Mouse (Mus musculus): ENCODE data around the gene Olfr288. TPM values are rescaled to one million over a fixed set of nuclear protein-coding genes. Genes with fewer than 3 reads are reported as not detected.

The Olfr288 gene
- polyA plus RNA-seq (2012; rRNA removed; ENCODE audit: low replicate concordance): not detected in 2 replicates

DNA sequence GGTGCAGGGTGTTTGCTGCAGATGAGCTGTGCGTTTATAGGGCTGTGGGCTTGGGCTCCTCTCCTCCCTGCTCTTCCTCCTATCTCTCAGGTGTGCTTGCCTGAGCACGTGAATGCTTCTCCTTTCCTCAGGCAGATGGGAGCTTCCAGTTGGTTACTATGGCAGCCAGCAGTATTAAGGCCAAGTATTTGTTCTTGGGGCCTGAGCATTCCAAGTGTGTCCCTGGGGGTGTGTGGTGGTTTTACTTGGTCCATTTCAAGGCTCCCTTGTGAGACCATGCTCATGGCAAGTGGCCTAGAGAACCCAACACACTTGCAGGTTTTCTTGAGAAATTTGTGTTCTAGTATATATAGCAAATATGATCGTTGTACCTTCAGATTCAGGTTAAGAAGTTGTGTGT, at the start of gene Olfr288:
Gene Olfr288, minus strand, starts transcription at position 101 of the 400 bp plus-strand sequence.

GRCm38 (mm10) chr15:98234350-98234749, 39.0 kb upstream of the Olfr288 start, which contains the start of gene Olfr286:
TSS of gene Olfr286 (minus strand) at chr15:98234450.

DNA sequence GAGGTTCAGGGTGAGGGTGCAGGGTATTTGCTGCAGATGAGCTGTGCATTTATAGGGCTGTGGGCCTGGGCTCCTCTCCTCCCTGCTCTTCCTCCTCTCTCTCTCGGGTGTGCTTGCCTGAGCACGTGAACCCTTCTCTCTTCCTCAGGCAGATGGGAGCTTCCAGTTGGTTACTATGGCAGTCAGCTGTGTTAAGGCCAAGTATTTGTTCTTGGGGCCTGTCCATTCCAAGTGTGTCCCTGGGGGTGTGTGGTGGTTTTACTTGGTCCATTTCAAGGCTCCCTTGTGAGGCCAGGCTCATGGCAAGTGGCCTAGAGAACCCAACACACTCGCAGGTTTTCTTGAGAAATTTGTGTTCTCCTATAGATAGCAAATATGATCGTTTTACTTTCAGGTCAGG, 25.5 kb upstream of the Olfr288 start, which contains the start of the genes Gm44579 and Olfr287:
Gene Gm44579, minus strand, starts transcription at position 101 of the 400 bp plus-strand sequence.
Gene Olfr287, minus strand, starts transcription at position 180 of the 400 bp plus-strand sequence.

DNA sequence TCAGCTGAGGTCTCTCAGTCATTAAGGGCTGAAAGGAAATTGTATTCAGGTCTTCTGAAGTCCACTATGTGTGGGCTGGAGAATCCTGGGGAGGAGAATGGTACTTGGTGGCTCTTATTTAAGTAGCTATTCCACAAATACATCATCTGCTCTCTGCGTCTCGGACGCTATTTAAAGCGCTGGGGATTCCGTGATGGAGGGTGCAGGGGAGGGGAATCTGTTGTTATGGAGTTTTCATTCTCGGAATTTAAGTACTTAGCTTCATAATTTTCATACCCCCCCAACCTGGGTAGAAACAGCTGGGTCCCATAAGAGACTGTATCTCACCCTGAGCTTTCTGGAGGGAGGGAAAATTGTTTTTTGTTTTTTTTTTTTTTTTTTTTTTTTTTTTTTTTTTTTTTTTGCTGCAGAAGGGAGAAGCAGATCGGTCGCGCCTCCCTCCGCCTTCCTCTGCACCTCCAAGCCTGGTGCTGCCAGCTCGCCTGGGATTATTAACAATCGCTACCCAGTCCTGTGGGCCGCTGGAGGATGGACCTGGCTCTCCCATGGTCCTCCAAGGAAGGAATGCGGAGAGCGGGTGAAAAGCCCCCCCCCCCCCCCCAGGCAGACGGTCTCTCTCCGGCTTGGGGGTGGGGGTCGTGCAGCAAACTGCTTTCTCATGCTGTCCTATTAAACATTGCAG, 28.2 kb downstream of the Olfr288 start, which contains the start of gene Ccdc184:
Gene Ccdc184, plus strand, starts transcription at position 196 of the 682 bp plus-strand sequence.

DNA sequence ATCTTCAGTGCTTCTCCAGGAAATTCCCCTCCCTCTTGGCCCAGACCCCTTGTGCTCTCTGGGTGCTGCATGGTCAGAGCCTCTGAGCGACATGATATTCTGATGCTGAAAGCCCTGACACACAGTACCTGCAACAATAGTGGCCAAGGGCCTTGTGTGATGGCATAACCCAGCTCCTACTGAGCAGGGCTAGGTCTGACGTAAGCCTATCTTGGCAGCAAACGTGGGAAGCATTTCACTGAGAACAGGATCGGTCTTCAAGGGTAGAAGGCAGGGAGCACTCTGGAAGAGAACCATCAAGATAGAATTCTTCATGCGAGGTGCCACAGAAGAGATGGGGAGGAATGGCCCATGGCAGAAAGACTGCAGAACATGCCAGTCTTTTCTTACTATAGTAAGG, 29.8 kb downstream of the Olfr288 start, which contains the start of gene Asb8:
Gene Asb8, minus strand, starts transcription at position 101 of the 400 bp plus-strand sequence.

Other genes with a start within 250 kb of the Olfr288 start
- 8.1 and 10.1 TPM in 2 replicates for gene Tmem106c, start 231.3 kb downstream of the Olfr288 start, polyA plus RNA-seq (2012; rRNA removed; ENCODE audit: low replicate concordance)
- gene Col2a1, start 190.8 kb downstream of the Olfr288 start, polyA plus RNA-seq (2012; rRNA removed; ENCODE audit: low replicate concordance): not detected in 2 replicates
- 5.7 and 7.5 TPM in 2 replicates for gene Pfkm, start 103.0 kb downstream of the Olfr288 start, polyA plus RNA-seq (2012; rRNA removed; ENCODE audit: low replicate concordance)
- 3.9 and 5.1 TPM in 2 replicates for gene Senp1, start 101.8 kb downstream of the Olfr288 start, polyA plus RNA-seq (2012; rRNA removed; ENCODE audit: low replicate concordance)
- 18.3 and 19.1 TPM in 2 replicates for gene Asb8, start 29.9 kb downstream of the Olfr288 start, polyA plus RNA-seq (2012; rRNA removed; ENCODE audit: low replicate concordance)
- 0.24 and 0.30 TPM in 2 replicates for gene Ccdc184, start 28.4 kb downstream of the Olfr288 start, polyA plus RNA-seq (2012; rRNA removed; ENCODE audit: low replicate concordance)
- not detected in 2 replicates for gene Gm44579, start 25.4 kb upstream of the Olfr288 start, polyA plus RNA-seq (2012; rRNA removed; ENCODE audit: low replicate concordance)
- 0.63 and 1.1 TPM in 2 replicates for gene Olfr287, start 25.5 kb upstream of the Olfr288 start, polyA plus RNA-seq (2012; rRNA removed; ENCODE audit: low replicate concordance)
- gene Olfr286, start 38.9 kb upstream of the Olfr288 start, polyA plus RNA-seq (2012; rRNA removed; ENCODE audit: low replicate concordance): 0.02 TPM in 2 replicates
- gene H1fnt, start 61.8 kb upstream of the Olfr288 start, polyA plus RNA-seq (2012; rRNA removed; ENCODE audit: low replicate concordance): not detected in 2 replicates
- 0.13 and 0.36 TPM in 2 replicates for gene Zfp641, start 100.6 kb upstream of the Olfr288 start, polyA plus RNA-seq (2012; rRNA removed; ENCODE audit: low replicate concordance)
- not detected in 2 replicates for gene Olfr285, start 121.8 kb upstream of the Olfr288 start, polyA plus RNA-seq (2012; rRNA removed; ENCODE audit: low replicate concordance)
- gene Olfr284, start 145.4 kb upstream of the Olfr288 start, polyA plus RNA-seq (2012; rRNA removed; ENCODE audit: low replicate concordance): not detected in 2 replicates
- not detected in 2 replicates for gene Olfr283, start 185.4 kb upstream of the Olfr288 start, polyA plus RNA-seq (2012; rRNA removed; ENCODE audit: low replicate concordance)
- gene Olfr282, start 235.7 kb upstream of the Olfr288 start, polyA plus RNA-seq (2012; rRNA removed; ENCODE audit: low replicate concordance): not detected in 2 replicates

All from duodenum, adult 2 months (tissue).